Mouse (Mus musculus): Measurements from ENCODE around the gene Tent5b.

GRCm38 (mm10) chr4:133480185-133480537 lies 229 bp downstream of the Tent5b start:
- TF ChIP-seq POLR2A (IDR thresholded peaks at IDR 0.05; ENCODE audit: control insufficient read depth, low read depth, low read length) (no peak), CTCF (IDR thresholded peaks at IDR 0.05; ENCODE audit: control insufficient read depth, insufficient read depth, insufficient replicate concordance, low read depth, low read length) (no peak)

All from testis, adult 2 months (tissue).